Mouse (Mus musculus): ENCODE data around the gene Slc19a3.

The Slc19a3 gene

GRCm38 (mm10) chr1:83038109-83038672 is at the start of gene Slc19a3:
TSS of gene Slc19a3 (minus strand) at chr1:83038448.
- peak; percentile 63 for DNase-seq

- DNase-seq, result no peak
Measured at GRCm38 (mm10) chr1:83084790-83085189, 46.5 kb upstream of the Slc19a3 start.

GRCm38 (mm10) chr1:83077016-83077415 is 38.8 kb upstream of the Slc19a3 start:
- no peak for DNase-seq

- DNase-seq, result peak; percentile 36
Measured at GRCm38 (mm10) chr1:83076190-83076917, 38.1 kb upstream of the Slc19a3 start.

- DNase-seq, result no peak
Measured at GRCm38 (mm10) chr1:83075526-83076189, 37.4 kb upstream of the Slc19a3 start.

- no peak for DNase-seq
Measured at GRCm38 (mm10) chr1:83067205-83067604, 29.0 kb upstream of the Slc19a3 start.

- no peak for DNase-seq
Measured at GRCm38 (mm10) chr1:83066577-83066976, 28.3 kb upstream of the Slc19a3 start.

GRCm38 (mm10) chr1:83064851-83065250 is 26.6 kb upstream of the Slc19a3 start:
- peak; percentile 30 for DNase-seq

- no peak for DNase-seq
Measured at GRCm38 (mm10) chr1:83060643-83061042, 22.4 kb upstream of the Slc19a3 start, which contains the start of gene Krtap28-13. TSS of gene Krtap28-13 (plus strand) at chr1:83060930.

GRCm38 (mm10) chr1:83059278-83059677 is 21.0 kb upstream of the Slc19a3 start, which contains the start of gene A030005K14Rik:
TSS of gene A030005K14Rik (minus strand) at chr1:83059378.
- DNase-seq, result no peak

GRCm38 (mm10) chr1:83058481-83058880 is 20.2 kb upstream of the Slc19a3 start:
- peak; percentile 21 for DNase-seq

GRCm38 (mm10) chr1:83044882-83045427 is 6.7 kb upstream of the Slc19a3 start, which contains the start of gene Gm47969:
TSS of gene Gm47969 (plus strand) at chr1:83044932.
- no peak for DNase-seq

GRCm38 (mm10) chr1:83042380-83042779 is 4.1 kb upstream of the Slc19a3 start, which contains the start of gene Krtap28-10:
TSS of gene Krtap28-10 (minus strand) at chr1:83042480.
- DNase-seq, result no peak

- no peak for DNase-seq
Measured at GRCm38 (mm10) chr1:83039080-83039479, 832 bp upstream of the Slc19a3 start.

- no peak for DNase-seq
Measured at GRCm38 (mm10) chr1:83036892-83037667, 1.2 kb downstream of the Slc19a3 start.

GRCm38 (mm10) chr1:83034509-83034908 is 3.7 kb downstream of the Slc19a3 start:
- DNase-seq, result no peak

GRCm38 (mm10) chr1:83032508-83032907 is 5.7 kb downstream of the Slc19a3 start:
- no peak for DNase-seq

- no peak for DNase-seq
Measured at GRCm38 (mm10) chr1:83031950-83032349, 6.3 kb downstream of the Slc19a3 start.

- DNase-seq, result no peak
Measured at GRCm38 (mm10) chr1:83016556-83016955, 21.7 kb downstream of the Slc19a3 start.

GRCm38 (mm10) chr1:83015329-83015879 is 22.8 kb downstream of the Slc19a3 start:
- DNase-seq, result no peak

- no peak for DNase-seq
Measured at GRCm38 (mm10) chr1:83014477-83014876, 23.8 kb downstream of the Slc19a3 start.

- DNase-seq, result no peak
Measured at GRCm38 (mm10) chr1:83007471-83007870, 30.8 kb downstream of the Slc19a3 start.

Data from kidney, postnatal 10 days (tissue).